22 mouse cellular contexts compared by ENCODE assay signal in the genomic region with DNA sequence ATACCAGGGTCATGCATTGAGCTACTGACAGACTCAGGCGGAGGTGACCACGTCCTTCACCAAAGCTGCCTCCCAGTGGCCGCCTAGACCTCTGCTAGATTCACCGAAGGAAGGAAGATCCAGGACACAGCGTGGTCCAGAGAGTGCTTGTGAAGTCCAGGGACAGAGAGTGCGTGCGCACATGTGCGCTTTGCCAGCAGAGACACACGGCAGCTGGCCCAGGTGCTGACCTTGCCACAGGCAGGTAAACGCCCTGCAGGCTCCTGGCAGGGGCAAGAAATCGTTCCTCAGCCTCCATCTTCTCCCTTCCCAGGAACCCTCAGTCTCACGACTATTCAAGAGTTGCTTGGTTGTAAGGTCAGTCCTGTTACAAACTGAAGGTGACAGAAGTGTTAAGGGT.
A peak's percentile ranks its signal among the peaks of the same experiment; 100 is the strongest.
DNase-seq lines count a peak whose midpoint lies in the region; ATAC-seq lines count a peak whose summit lies in the region.
"Had no signal": no experiment of that assay in that cellular context is flagged by ENCODE, and none has a peak within 500 bp of the region (broad histone marks: within the 10 kb centered on the region; RNA-seq: fewer than 3 reads in every experiment).

No protein-coding gene starts in this region.

- H3K4me1 ChIP-seq in forebrain, embryonic 11.5 days (replicated peaks; ENCODE audit: control insufficient read depth, insufficient read depth, low read length) = no peaks in the 10 kb centered on the region
- H3K4me1 ChIP-seq in forebrain, embryonic 13.5 days = peaks cover 17% of the 10 kb centered on the region
- H3K4me1 ChIP-seq in intestine, embryonic 15.5 days (replicated peaks) = no peaks in the 10 kb centered on the region
- H3K4me1 ChIP-seq in intestine, embryonic 16.5 days (ENCODE audit: control insufficient read depth, insufficient read depth, low read length) = 0 out of 2 replicates have a peak, but pooled peaks cover 3% of the 10 kb centered on the region
- peaks cover 26% of the 10 kb centered on the region for H3K4me1 ChIP-seq in neural tube, embryonic 13.5 days (replicated peaks)
- H3K4me1 ChIP-seq in neural tube, embryonic 15.5 days = peaks cover 15% of the 10 kb centered on the region

- no peaks in the 10 kb centered on the region for H3K9me3 ChIP-seq in forebrain, embryonic 11.5 days (ENCODE audit: control insufficient read depth, low read length)
- no peaks in the 10 kb centered on the region for H3K9me3 ChIP-seq in forebrain, embryonic 13.5 days (replicated peaks)
- no peaks in the 10 kb centered on the region for H3K9me3 ChIP-seq in intestine, embryonic 15.5 days
- H3K9me3 ChIP-seq in intestine, embryonic 16.5 days (ENCODE audit: control insufficient read depth, low read length) = no peaks in the 10 kb centered on the region
- no peaks in the 10 kb centered on the region for H3K9me3 ChIP-seq in neural tube, embryonic 13.5 days
- H3K9me3 ChIP-seq in neural tube, embryonic 15.5 days (replicated peaks) = no peaks in the 10 kb centered on the region
- H3K9me3 ChIP-seq: heart, embryonic 12.5 days; liver, embryonic 13.5 days; megakaryocyte, embryonic 14.5 days had no signal

- no peak overlapping the region for H3K4me3 ChIP-seq in forebrain, embryonic 11.5 days (ENCODE audit: low read depth, low read length)
- no peak overlapping the region for H3K4me3 ChIP-seq in forebrain, embryonic 13.5 days
- H3K4me3 ChIP-seq in intestine, embryonic 15.5 days (replicated peaks) = no peak overlapping the region
- no peak overlapping the region for H3K4me3 ChIP-seq in intestine, embryonic 16.5 days (ENCODE audit: low read length)
- H3K4me3 ChIP-seq in neural tube, embryonic 13.5 days = no peak overlapping the region
- no peak overlapping the region for H3K4me3 ChIP-seq in neural tube, embryonic 15.5 days (replicated peaks)
- H3K4me3 ChIP-seq: heart, adult 2 months; heart, embryonic 12.5 days; layer of hippocampus, adult 2 months; liver, embryonic 13.5 days; megakaryocyte, embryonic 14.5 days had no signal

- H3K27me3 ChIP-seq in forebrain, embryonic 11.5 days (ENCODE audit: control insufficient read depth, insufficient read depth, low read length) = no peaks in the 10 kb centered on the region
- no peaks in the 10 kb centered on the region for H3K27me3 ChIP-seq in forebrain, embryonic 13.5 days
- H3K27me3 ChIP-seq in intestine, embryonic 15.5 days (replicated peaks) = no peaks in the 10 kb centered on the region
- no peaks in the 10 kb centered on the region for H3K27me3 ChIP-seq in intestine, embryonic 16.5 days (replicated peaks; ENCODE audit: control insufficient read depth, insufficient read depth, low read length)
- H3K27me3 ChIP-seq in neural tube, embryonic 13.5 days = no peaks in the 10 kb centered on the region
- H3K27me3 ChIP-seq in neural tube, embryonic 15.5 days (replicated peaks) = no peaks in the 10 kb centered on the region
- H3K27me3 ChIP-seq: CH12.LX; heart, embryonic 12.5 days; liver, embryonic 13.5 days had no signal

- no peaks in the 10 kb centered on the region for H3K36me3 ChIP-seq in forebrain, embryonic 11.5 days (ENCODE audit: control insufficient read depth, insufficient read depth, low read length)
- H3K36me3 ChIP-seq in forebrain, embryonic 13.5 days (ENCODE audit: poor library complexity, severe bottlenecking) = peaks cover 33% of the 10 kb centered on the region
- H3K36me3 ChIP-seq in intestine, embryonic 15.5 days = no peaks in the 10 kb centered on the region
- H3K36me3 ChIP-seq in intestine, embryonic 16.5 days (ENCODE audit: control insufficient read depth, insufficient read depth, low read length) = no peaks in the 10 kb centered on the region
- H3K36me3 ChIP-seq in neural tube, embryonic 13.5 days = peaks cover 26% of the 10 kb centered on the region
- no peaks in the 10 kb centered on the region for H3K36me3 ChIP-seq in neural tube, embryonic 15.5 days

- ATAC-seq in forebrain, embryonic 11.5 days (replicated peaks; ENCODE audit: low FRiP score) = no peak
- no peak for ATAC-seq in forebrain, embryonic 13.5 days
- no peak for ATAC-seq in intestine, embryonic 15.5 days
- ATAC-seq in intestine, embryonic 16.5 days = no peak; the same call in 1 of the 2 replicates
- ATAC-seq in neural tube, embryonic 13.5 days (ENCODE audit: low read depth) = no peak
- no peak for ATAC-seq in neural tube, embryonic 15.5 days (ENCODE audit: low FRiP score)
- ATAC-seq: forebrain, postnatal 0 days had no signal

- H3K4me2 ChIP-seq in forebrain, embryonic 11.5 days (ENCODE audit: low read depth, low read length, severe bottlenecking) = no peak overlapping the region
- no peak overlapping the region for H3K4me2 ChIP-seq in forebrain, embryonic 13.5 days
- no peak overlapping the region for H3K4me2 ChIP-seq in intestine, embryonic 15.5 days (replicated peaks)
- H3K4me2 ChIP-seq in intestine, embryonic 16.5 days (ENCODE audit: low read depth, low read length) = no peak overlapping the region
- no peak overlapping the region for H3K4me2 ChIP-seq in neural tube, embryonic 13.5 days
- H3K4me2 ChIP-seq in neural tube, embryonic 15.5 days = no peak overlapping the region
- H3K4me2 ChIP-seq: heart, embryonic 12.5 days; liver, embryonic 13.5 days had no signal

- WGBS in forebrain, embryonic 11.5 days = 88% methylated on average over 12 of the region's 12 CpGs
- 90% methylated on average over 12 of the region's 12 CpGs for whole genome bisulfite sequencing in forebrain, embryonic 13.5 days
- 82% methylated on average over 12 of the region's 12 CpGs for WGBS in intestine, embryonic 15.5 days
- WGBS in intestine, embryonic 16.5 days = 83% methylated on average over 12 of the region's 12 CpGs
- 92% methylated on average over 12 of the region's 12 CpGs for WGBS in neural tube, embryonic 13.5 days
- 85% methylated on average over 12 of the region's 12 CpGs for WGBS in neural tube, embryonic 15.5 days

- peak; percentile 37 for DNase-seq in forebrain, embryonic 11.5 days (ENCODE audit: low spot score)
- DNase-seq in neural tube, embryonic 10.5 days (ENCODE audit: extremely low spot score, low spot score) = no peak
- no peak for DNase-seq in adrenal gland, postnatal 14 days
- DNase-seq: adrenal gland, adult 8-10 months; cerebellum, adult 8-10 months; cerebellum, postnatal 25 days; heart, adult 2 months; kidney, adult 2 months; kidney, postnatal 36 days; left cerebral cortex, postnatal 4 days; liver, embryonic 13.5 days; lung, adult 18-20 months had no signal

- no peak overlapping the region for H3K9ac ChIP-seq in forebrain, embryonic 11.5 days (ENCODE audit: low read length)
- no peak overlapping the region for H3K9ac ChIP-seq in forebrain, embryonic 13.5 days
- no peak overlapping the region for H3K9ac ChIP-seq in intestine, embryonic 15.5 days
- no peak overlapping the region for H3K9ac ChIP-seq in intestine, embryonic 16.5 days (ENCODE audit: low read depth, low read length)
- 0 out of 2 replicates have a peak overlapping the region, but pooled peaks have one; percentile 22 for H3K9ac ChIP-seq in neural tube, embryonic 13.5 days
- no peak overlapping the region for H3K9ac ChIP-seq in neural tube, embryonic 15.5 days (replicated peaks)
- H3K9ac ChIP-seq: forebrain, postnatal 0 days; heart, embryonic 12.5 days; liver, embryonic 13.5 days had no signal

- no peak overlapping the region for H3K27ac ChIP-seq in forebrain, embryonic 11.5 days (ENCODE audit: low read depth, low read length)
- no peak overlapping the region for H3K27ac ChIP-seq in forebrain, embryonic 13.5 days
- H3K27ac ChIP-seq in intestine, embryonic 15.5 days = peak overlapping the region; percentile 32; the same call in 1 of the 2 replicates
- H3K27ac ChIP-seq in intestine, embryonic 16.5 days (ENCODE audit: low read length) = no peak overlapping the region
- H3K27ac ChIP-seq in neural tube, embryonic 13.5 days (replicated peaks) = peak overlapping the region; percentile 64
- H3K27ac ChIP-seq in neural tube, embryonic 15.5 days (replicated peaks) = peak overlapping the region; percentile 66
- H3K27ac ChIP-seq: heart, adult 2 months; layer of hippocampus, adult 2 months had no signal

Comparison
In these comparisons a context has a peak if more than half of its experiments do, and no peak if none do; other contexts are left out.
1. H3K27ac ChIP-seq: peak in intestine, embryonic 15.5 days (single experiment), neural tube, embryonic 13.5 days (single experiment) and neural tube, embryonic 15.5 days (single experiment); none in forebrain, embryonic 11.5 days (single experiment), forebrain, embryonic 13.5 days (single experiment) and intestine, embryonic 16.5 days (single experiment).